Mouse (Mus musculus) ovary, postnatal 36 days (tissue): Measurements from ENCODE around the gene Atp6v1g3.

Source experiments
- DNase-seq: peaks from one replicate; pipeline ENCODE4 v3.0.0; 2022; ENCODE audit warnings: low spot score, mixed read lengths

The Atp6v1g3 gene

GRCm38 (mm10) chr1:138273438-138273837 lies at the start of gene Atp6v1g3:
TSS of gene Atp6v1g3 (plus strand) at chr1:138273738.
- DNase-seq, result no peak

GRCm38 (mm10) chr1:138233051-138233450 lies 40.5 kb upstream of the Atp6v1g3 start:
- DNase-seq, result no peak

- no peak for DNase-seq
Observed at GRCm38 (mm10) chr1:138237252-138237651, 36.3 kb upstream of the Atp6v1g3 start.

- DNase-seq, result no peak
Observed at GRCm38 (mm10) chr1:138243947-138244346, 29.6 kb upstream of the Atp6v1g3 start.

GRCm38 (mm10) chr1:138244485-138244884 lies 29.1 kb upstream of the Atp6v1g3 start:
- DNase-seq, result no peak

- no peak for DNase-seq
Observed at GRCm38 (mm10) chr1:138245103-138245502, 28.4 kb upstream of the Atp6v1g3 start.

- DNase-seq, result no peak
Observed at GRCm38 (mm10) chr1:138245533-138245932, 28.0 kb upstream of the Atp6v1g3 start.

- DNase-seq, result no peak
Observed at GRCm38 (mm10) chr1:138246438-138247164, 26.9 kb upstream of the Atp6v1g3 start.

- no peak for DNase-seq
Observed at GRCm38 (mm10) chr1:138247699-138248483, 25.6 kb upstream of the Atp6v1g3 start.

- DNase-seq, result no peak
Observed at GRCm38 (mm10) chr1:138248770-138249169, 24.8 kb upstream of the Atp6v1g3 start.

- no peak for DNase-seq
Observed at GRCm38 (mm10) chr1:138250951-138251350, 22.6 kb upstream of the Atp6v1g3 start.

- DNase-seq, result no peak
Observed at GRCm38 (mm10) chr1:138256172-138256789, 17.3 kb upstream of the Atp6v1g3 start.

- no peak for DNase-seq
Observed at GRCm38 (mm10) chr1:138258758-138259157, 14.8 kb upstream of the Atp6v1g3 start.

- no peak for DNase-seq
Observed at GRCm38 (mm10) chr1:138261520-138261919, 12.0 kb upstream of the Atp6v1g3 start.

GRCm38 (mm10) chr1:138262408-138262807 lies 11.1 kb upstream of the Atp6v1g3 start:
- no peak for DNase-seq

- DNase-seq, result no peak
Observed at GRCm38 (mm10) chr1:138267465-138268055, 6.0 kb upstream of the Atp6v1g3 start.

- DNase-seq, result no peak
Observed at GRCm38 (mm10) chr1:138274930-138275329, 1.4 kb downstream of the Atp6v1g3 start.

- peak; percentile 57 for DNase-seq
Observed at GRCm38 (mm10) chr1:138275859-138276258, 2.3 kb downstream of the Atp6v1g3 start.

- DNase-seq, result no peak
Observed at GRCm38 (mm10) chr1:138281139-138281538, 7.6 kb downstream of the Atp6v1g3 start.

GRCm38 (mm10) chr1:138282413-138283141 lies 9.0 kb downstream of the Atp6v1g3 start:
- DNase-seq, result no peak

GRCm38 (mm10) chr1:138287665-138288064 lies 14.1 kb downstream of the Atp6v1g3 start:
- DNase-seq, result no peak

GRCm38 (mm10) chr1:138288721-138289120 lies 15.2 kb downstream of the Atp6v1g3 start:
- DNase-seq, result no peak
